Mouse (Mus musculus): ENCODE measurements around the gene Pgghg.

- TF ChIP-seq CTCF (IDR thresholded peaks at IDR 0.05; ENCODE audit: low read depth, low read length) (no peak), TAL1 (conservative IDR thresholded peaks at IDR 0.05; ENCODE audit: low read depth, low read length) (no peak), GATA2 (IDR thresholded peaks at IDR 0.05; ENCODE audit: borderline replicate concordance, low read depth, low read length) (no peak), GATA1 (IDR thresholded peaks at IDR 0.05; ENCODE audit: borderline replicate concordance, low read length) (no peak), POLR2AphosphoS5 (IDR thresholded peaks at IDR 0.05; ENCODE audit: insufficient replicate concordance, low read depth, low read length) (no peak)
These were observed 14.8 kb downstream of the Pgghg start, which contains the start of the genes Gm45717 and Ifitm2 for GRCm38 (mm10) chr7:140955758-140956555.

Data from G1E (cell line).